ENCODE assay signal across 9 mouse cellular contexts in the genomic region with DNA sequence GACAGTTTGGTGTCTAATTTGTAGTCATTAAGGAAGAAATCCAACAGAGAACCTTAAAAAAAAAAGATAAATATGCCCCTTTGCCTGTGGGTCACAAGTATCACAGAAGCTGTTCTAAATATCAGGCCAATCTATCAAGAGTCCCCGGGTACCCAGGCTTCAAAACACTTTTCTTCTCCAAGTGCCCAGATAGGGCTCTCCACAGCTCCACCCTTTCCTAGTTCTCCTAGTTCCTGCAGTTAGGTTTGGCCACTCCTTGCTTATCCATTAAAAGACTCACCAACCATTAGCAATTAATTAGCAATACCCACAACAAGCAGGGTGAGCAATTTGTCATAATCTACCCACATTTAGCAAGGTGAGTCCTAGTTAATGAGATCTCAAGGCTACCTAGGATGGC. TPM values are rescaled to one million over a fixed set of nuclear protein-coding genes. Genes with fewer than 3 reads are reported as not detected.
A peak's percentile ranks its signal among the peaks of the same experiment; 100 is the strongest.
DNase-seq lines count a peak whose midpoint lies in the region; ATAC-seq and TF ChIP-seq lines count a peak whose summit lies in the region.
"Had no signal": no experiment of that assay in that cellular context is flagged by ENCODE, and none has a peak within 500 bp of the region (broad histone marks: within the 10 kb centered on the region; RNA-seq: fewer than 3 reads in every experiment).

No protein-coding gene starts in this region.

- WGBS in lung, embryonic 14.5 days = 38% methylated on average over 1 of the region's 1 CpGs
- WGBS in liver, embryonic 12.5 days (ENCODE audit: insufficient replicate concordance) = 15% methylated on average over 1 of the region's 1 CpGs
- WGBS in stomach, embryonic 14.5 days = 65% methylated on average over 1 of the region's 1 CpGs

- H3K27ac ChIP-seq in lung, embryonic 14.5 days (ENCODE audit: low read depth) = no peak overlapping the region
- H3K27ac ChIP-seq in liver, embryonic 12.5 days = no peak overlapping the region
- H3K27ac ChIP-seq in stomach, embryonic 14.5 days (ENCODE audit: low read length) = no peak overlapping the region

- H3K9ac ChIP-seq in lung, embryonic 14.5 days = no peak overlapping the region
- H3K9ac ChIP-seq in liver, embryonic 12.5 days = peak overlapping the region; percentile 83
- no peak overlapping the region for H3K9ac ChIP-seq in stomach, embryonic 14.5 days (replicated peaks; ENCODE audit: low read depth, low read length)

- ATAC-seq in lung, embryonic 14.5 days (ENCODE audit: insufficient read depth) = no peak
- no peak for ATAC-seq in liver, embryonic 12.5 days
- ATAC-seq in stomach, embryonic 14.5 days (ENCODE audit: insufficient number of reproducible peaks, insufficient read depth, low FRiP score, low read depth) = no peak

- no peaks in the 10 kb centered on the region for H3K27me3 ChIP-seq in lung, embryonic 14.5 days (ENCODE audit: insufficient read depth, low read length)
- no peaks in the 10 kb centered on the region for H3K27me3 ChIP-seq in liver, embryonic 12.5 days (replicated peaks)
- H3K27me3 ChIP-seq in stomach, embryonic 14.5 days (ENCODE audit: control insufficient read depth, insufficient read depth, low read length) = no peaks in the 10 kb centered on the region

- H3K36me3 ChIP-seq in lung, embryonic 14.5 days (ENCODE audit: insufficient read depth) = no peaks in the 10 kb centered on the region
- H3K36me3 ChIP-seq in liver, embryonic 12.5 days = 0 out of 2 replicates have a peak, but pooled peaks cover 6% of the 10 kb centered on the region
- H3K36me3 ChIP-seq in stomach, embryonic 14.5 days (ENCODE audit: control insufficient read depth, insufficient read depth, low read length) = no peaks in the 10 kb centered on the region

- H3K4me2 ChIP-seq in lung, embryonic 14.5 days = peak overlapping the region; percentile 79
- peak overlapping the region; percentile 83 for H3K4me2 ChIP-seq in liver, embryonic 12.5 days
- peak overlapping the region; percentile 76; the same call in 1 of the 2 replicates for H3K4me2 ChIP-seq in stomach, embryonic 14.5 days (replicated peaks; ENCODE audit: low read depth, low read length)

- 0 out of 2 replicates have a peak, but pooled peaks cover 3% of the 10 kb centered on the region for H3K4me1 ChIP-seq in lung, embryonic 14.5 days (ENCODE audit: insufficient read depth)
- peaks cover 36% of the 10 kb centered on the region for H3K4me1 ChIP-seq in liver, embryonic 12.5 days
- peaks cover 5% of the 10 kb centered on the region; the same call in 1 of the 2 replicates for H3K4me1 ChIP-seq in stomach, embryonic 14.5 days (ENCODE audit: control insufficient read depth, insufficient read depth, low read length)

- H3K9me3 ChIP-seq in lung, embryonic 14.5 days (ENCODE audit: low read depth, low read length) = no peaks in the 10 kb centered on the region
- no peaks in the 10 kb centered on the region for H3K9me3 ChIP-seq in liver, embryonic 12.5 days (replicated peaks)
- H3K9me3 ChIP-seq in stomach, embryonic 14.5 days (ENCODE audit: control insufficient read depth, low read depth, low read length) = no peaks in the 10 kb centered on the region

- peak; percentile 5 for DNase-seq in cerebellum, adult 9-10 months
- DNase-seq in cerebellum, postnatal 10 days = no peak
- no peak for DNase-seq in lung, embryonic 14.5 days
- no peak for DNase-seq in lung, postnatal 14 days
- DNase-seq in gastrocnemius, postnatal 4 days (ENCODE audit: low spot score in 2 of 2) = no peak
- no peak for DNase-seq in right cerebral cortex, postnatal 25 days
- DNase-seq: kidney, postnatal 14 days had no signal

- H3K4me3 ChIP-seq in lung, embryonic 14.5 days (ENCODE audit: low read depth, low read length) = peak overlapping the region; percentile 95; the same call in 1 of the 2 replicates
- peak overlapping the region; percentile 77 for H3K4me3 ChIP-seq in liver, embryonic 12.5 days
- H3K4me3 ChIP-seq in stomach, embryonic 14.5 days (ENCODE audit: low read depth, low read length) = peak overlapping the region; percentile 94; the same call in 1 of the 2 replicates

- TF ChIP-seq CTCF in lung, embryonic 14.5 days (IDR thresholded peaks at IDR 0.05; ENCODE audit: low read depth) = no peak

RNA-seq across cellular contexts. Expression of gene Apmap, which starts 1.3 kb away (rescaled TPM):
- 48.2 and 51.0 TPM in 2 replicates for polyA plus RNA-seq in lung, embryonic 14.5 days (2014; fragmentation: Nextera tagmentation; extraction: Ambion mirVana)
- polyA plus RNA-seq in liver, embryonic 12.5 days (2016; fragmentation: Nextera tagmentation; extraction: Ambion mirVana) = 28.2 and 28.6 TPM in 2 replicates
- polyA plus RNA-seq in stomach, embryonic 14.5 days (2014; fragmentation: Nextera tagmentation; extraction: Ambion mirVana) = 37.5 and 40.2 TPM in 2 replicates
- 10 to 100 TPM; 26.2 to 28.9 TPM for total RNA-seq in gastrocnemius, postnatal 4 days (2021)

RNA-seq across cellular contexts. Expression of gene Cst7, which starts 36.9 kb away (rescaled TPM):
- 0.32 and 0.39 TPM in 2 replicates for polyA plus RNA-seq in lung, embryonic 14.5 days (2014; fragmentation: Nextera tagmentation; extraction: Ambion mirVana)
- 3.6 and 3.7 TPM in 2 replicates for polyA plus RNA-seq in liver, embryonic 12.5 days (2016; fragmentation: Nextera tagmentation; extraction: Ambion mirVana)
- polyA plus RNA-seq in stomach, embryonic 14.5 days (2014; fragmentation: Nextera tagmentation; extraction: Ambion mirVana) = 0.26 and 0.53 TPM in 2 replicates
- total RNA-seq in gastrocnemius, postnatal 4 days (2021) = under 1 TPM; 0.54 to 0.56 TPM
